9 mouse cellular contexts compared by ENCODE assay signal in the genomic region with DNA sequence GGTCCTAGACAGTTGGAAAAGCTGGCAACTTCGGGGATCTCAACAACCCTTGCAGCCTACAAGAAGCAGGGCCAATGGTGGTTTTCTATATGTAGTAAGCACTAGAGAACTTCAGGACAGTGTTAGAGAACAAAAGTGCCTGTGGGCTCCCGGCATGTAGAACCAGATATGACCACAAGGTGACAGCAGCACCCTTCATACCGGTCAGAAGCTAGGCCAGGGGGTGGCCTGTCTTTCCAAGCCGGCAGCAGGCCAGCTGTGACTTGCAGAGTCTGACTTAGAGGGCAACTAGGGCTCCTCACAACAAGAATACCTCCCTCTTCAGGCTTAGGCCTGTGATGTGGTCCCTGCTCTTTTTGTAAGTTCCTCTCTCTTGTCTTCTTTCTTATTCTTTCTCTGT. TPM values are rescaled to one million over a fixed set of nuclear protein-coding genes. Genes with fewer than 3 reads are reported as not detected.
DNase-seq lines count a peak whose midpoint lies in the region; ATAC-seq and TF ChIP-seq lines count a peak whose summit lies in the region.
"Had no signal": no experiment of that assay in that cellular context is flagged by ENCODE, and none has a peak within 500 bp of the region (broad histone marks: within the 10 kb centered on the region; RNA-seq: fewer than 3 reads in every experiment).

No protein-coding gene starts in this region.

- H3K9ac ChIP-seq in forebrain, embryonic 12.5 days: no peak overlapping the region
- H3K9ac ChIP-seq: liver, embryonic 13.5 days had no signal

- TF ChIP-seq POLR2A in lung, adult 2 months (IDR thresholded peaks at IDR 0.05; ENCODE audit: borderline replicate concordance, extremely low read depth, low read depth, low read length): no peak

- no peaks in the 10 kb centered on the region for H3K4me1 ChIP-seq in G1E (ENCODE audit: insufficient read depth, low read depth, low read length)
- peaks cover 13% of the 10 kb centered on the region for H3K4me1 ChIP-seq in forebrain, embryonic 12.5 days
- H3K4me1 ChIP-seq in lung, adult 2 months (ENCODE audit: control insufficient read depth, insufficient read depth, low read length): no peaks in the 10 kb centered on the region

- H3K36me3 ChIP-seq in G1E (replicated peaks): no peaks in the 10 kb centered on the region
- H3K36me3 ChIP-seq in forebrain, embryonic 12.5 days (replicated peaks): no peaks in the 10 kb centered on the region
- H3K36me3 ChIP-seq: liver, embryonic 13.5 days had no signal

- peak; percentile 33; the same call in 1 of the 2 replicates for TF ChIP-seq CTCF in G1E (IDR thresholded peaks at IDR 0.05; ENCODE audit: low read depth, low read length)
- peak; percentile 86 for TF ChIP-seq CTCF in lung, adult 2 months (IDR thresholded peaks at IDR 0.05; ENCODE audit: insufficient read depth, low read length)

- WGBS in forebrain, embryonic 12.5 days: 5% methylated on average over 4 of the region's 4 CpGs
- 5% methylated on average over 4 of the region's 4 CpGs for WGBS in lung, adult 2 months

- no peak overlapping the region for H3K27ac ChIP-seq in forebrain, embryonic 12.5 days
- H3K27ac ChIP-seq: liver, embryonic 13.5 days had no signal

- no peaks in the 10 kb centered on the region for H3K9me3 ChIP-seq in G1E (replicated peaks)
- H3K9me3 ChIP-seq in forebrain, embryonic 12.5 days: no peaks in the 10 kb centered on the region
- H3K9me3 ChIP-seq: liver, embryonic 13.5 days had no signal

- peaks cover 6% of the 10 kb centered on the region for H3K27me3 ChIP-seq in G1E (ENCODE audit: insufficient read depth, low read length)
- peaks cover 29% of the 10 kb centered on the region for H3K27me3 ChIP-seq in forebrain, embryonic 12.5 days

- H3K4me2 ChIP-seq in forebrain, embryonic 12.5 days: no peak overlapping the region
- H3K4me2 ChIP-seq: liver, embryonic 13.5 days had no signal

- intact Hi-C loops in heart, postnatal 10 days (cut with DNase I): loop anchor here (1.0 to 2.0 kb wide), 2 partner anchors 137 to 143 kb away; no protein-coding TSS in a partner anchor

- ATAC-seq in G1E (ENCODE audit: extremely low read depth, insufficient number of reproducible peaks, low FRiP score, poor library complexity, severe bottlenecking): no peak
- ATAC-seq in forebrain, embryonic 12.5 days (ENCODE audit: low FRiP score): peak; percentile 87

- no peak overlapping the region for H3K4me3 ChIP-seq in G1E (ENCODE audit: low read depth, low read length)
- H3K4me3 ChIP-seq in forebrain, embryonic 12.5 days (replicated peaks): no peak overlapping the region
- H3K4me3 ChIP-seq in lung, adult 2 months (replicated peaks; ENCODE audit: extremely low read depth, low read depth, low read length): no peak overlapping the region
- H3K4me3 ChIP-seq: liver, embryonic 13.5 days had no signal

- DNase-seq in G1E (ENCODE audit: low spot score): peak; percentile 10
- peak; percentile 27 for DNase-seq in c-Kit-positive CD71-positive TER-119-positive erythroid progenitor cells, embryonic 14.5 days (ENCODE audit: low spot score)
- DNase-seq in heart, postnatal 10 days: peak; percentile 83 to 89
- peak; percentile 86 for DNase-seq in kidney, postnatal 14 days
- peak; percentile 53 for DNase-seq in lung, adult 2 months
- DNase-seq in ovary, postnatal 10 days (ENCODE audit: low spot score): peak; percentile 34
- peak; percentile 55 for DNase-seq in thymus, postnatal 25 days
- DNase-seq: liver, embryonic 13.5 days had no signal

RNA-seq across cellular contexts. Expression of a gene that starts 45.5 kb away (rescaled TPM):
- 47.8 and 57.3 TPM in 2 replicates for total RNA-seq in G1E (2014; fragmentation: Nextera tagmentation)
- 8.1 and 8.3 TPM in 2 replicates for total RNA-seq in G1E (2017)
- polyA plus RNA-seq in G1E (2012): 102 and 117 TPM in 2 replicates
- polyA plus RNA-seq in forebrain, embryonic 12.5 days (2016; fragmentation: Nextera tagmentation; extraction: Ambion mirVana): 39.5 and 39.8 TPM in 2 replicates
- total RNA-seq in heart, postnatal 10 days (2021): 10 to 100 TPM; 51.1 to 55.1 TPM
- polyA plus RNA-seq in lung, adult 2 months (2012; rRNA removed): 64.9 and 107 TPM in 2 replicates

RNA-seq across cellular contexts. Expression of a gene that starts 50.4 kb away (rescaled TPM):
- total RNA-seq in G1E (2014; fragmentation: Nextera tagmentation): not detected in 2 replicates
- total RNA-seq in G1E (2017): 0.05 and 0.17 TPM in 2 replicates
- polyA plus RNA-seq in G1E (2012): not detected in 2 replicates
- polyA plus RNA-seq in forebrain, embryonic 12.5 days (2016; fragmentation: Nextera tagmentation; extraction: Ambion mirVana): 3.6 and 6.0 TPM in 2 replicates
- not detected for total RNA-seq in heart, postnatal 10 days (2021)
- 0.60 and 0.81 TPM in 2 replicates for polyA plus RNA-seq in lung, adult 2 months (2012; rRNA removed)
- polyA plus RNA-seq: liver, embryonic 13.5 days had no signal

Comparison
In these comparisons a context has a peak if more than half of its experiments do, and no peak if none do; other contexts are left out.
1. DNase-seq: peak in every context shown above with its lines; median percentile 86 in heart, postnatal 10 days; 86 in kidney, postnatal 14 days; 55 in thymus, postnatal 25 days; 53 in lung, adult 2 months; 34 in ovary, postnatal 10 days; 27 in c-Kit-positive CD71-positive TER-119-positive erythroid progenitor cells, embryonic 14.5 days; 10 in G1E.